In the genomic region with DNA sequence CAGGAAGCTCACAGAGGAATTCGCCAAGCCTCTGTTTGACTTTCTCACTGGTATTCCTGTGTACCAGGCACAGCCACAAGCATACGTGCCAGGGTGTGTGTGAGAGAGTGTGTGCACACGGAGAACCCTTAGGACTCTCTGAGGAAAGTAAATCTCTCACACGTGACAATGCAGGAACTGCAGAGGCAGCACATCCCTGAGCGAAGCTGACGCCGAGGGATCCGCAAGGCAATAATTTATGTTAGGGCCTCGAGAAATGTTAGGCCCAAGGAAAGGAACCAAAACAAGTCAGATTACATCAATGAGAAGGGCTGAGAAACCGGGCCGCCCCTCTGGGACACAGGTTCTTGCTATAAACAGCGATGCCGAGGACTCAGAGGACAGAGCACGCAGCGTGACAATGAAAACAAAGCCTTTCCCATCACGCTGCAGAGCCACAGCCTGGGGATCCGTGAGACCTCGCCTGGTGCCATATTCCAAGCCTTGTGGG, we compare ENCODE assay signal across 9 mouse cellular contexts.
DNase-seq lines count a peak whose midpoint lies in the region; ATAC-seq lines count a peak whose summit lies in the region.
"Had no signal": no experiment of that assay in that cellular context is flagged by ENCODE, and none has a peak within 500 bp of the region (broad histone marks: within the 10 kb centered on the region; RNA-seq: fewer than 3 reads in every experiment).

No protein-coding gene starts in this region.

- WGBS in kidney, embryonic 14.5 days: 14% methylated on average over 18 of the region's 18 CpGs
- WGBS in forebrain, embryonic 12.5 days: 57% methylated on average over 18 of the region's 18 CpGs
- 43% methylated on average over 18 of the region's 18 CpGs for WGBS in limb, embryonic 12.5 days
- 11% methylated on average over 18 of the region's 18 CpGs for WGBS in neural tube, embryonic 13.5 days

- no peak for DNase-seq in kidney, adult 9 months
- DNase-seq in cerebellum, postnatal 4 days (ENCODE audit: low spot score in 2 of 2): no peak
- no peak for DNase-seq in cerebellum, adult 18-20 months
- DNase-seq: heart, postnatal 10 days had no signal

- H3K4me2 ChIP-seq in kidney, embryonic 14.5 days (replicated peaks; ENCODE audit: low read depth, low read length): peak overlapping the region; percentile 25; the same call in 1 of the 2 replicates
- no peak overlapping the region for H3K4me2 ChIP-seq in forebrain, embryonic 12.5 days
- H3K4me2 ChIP-seq in limb, embryonic 12.5 days: 0 out of 2 replicates have a peak overlapping the region, but pooled peaks have one; percentile 4
- H3K4me2 ChIP-seq in neural tube, embryonic 13.5 days: peak overlapping the region; percentile 46

- no peaks in the 10 kb centered on the region for H3K36me3 ChIP-seq in kidney, embryonic 14.5 days (ENCODE audit: control insufficient read depth, insufficient read depth, low read length)
- no peaks in the 10 kb centered on the region for H3K36me3 ChIP-seq in forebrain, embryonic 12.5 days (replicated peaks)
- no peaks in the 10 kb centered on the region for H3K36me3 ChIP-seq in limb, embryonic 12.5 days
- H3K36me3 ChIP-seq in neural tube, embryonic 13.5 days: no peaks in the 10 kb centered on the region

- no peak overlapping the region for H3K4me3 ChIP-seq in kidney, embryonic 14.5 days (ENCODE audit: low read length)
- no peak overlapping the region for H3K4me3 ChIP-seq in forebrain, embryonic 12.5 days (replicated peaks)
- H3K4me3 ChIP-seq in limb, embryonic 12.5 days (replicated peaks): no peak overlapping the region
- H3K4me3 ChIP-seq in neural tube, embryonic 13.5 days: peak overlapping the region; percentile 16; the same call in 1 of the 2 replicates

- ATAC-seq in kidney, embryonic 14.5 days (ENCODE audit: low FRiP score, low TSS enrichment): peak; percentile 60; the same call in 1 of the 2 replicates
- ATAC-seq in forebrain, embryonic 12.5 days (ENCODE audit: low FRiP score): no peak; the same call in 1 of the 2 replicates
- ATAC-seq in limb, embryonic 12.5 days (ENCODE audit: insufficient number of reproducible peaks, insufficient read depth, low FRiP score, low TSS enrichment, low read depth): no peak
- ATAC-seq in neural tube, embryonic 13.5 days (ENCODE audit: low read depth): peak; percentile 84
- ATAC-seq in activated CD4-positive, CD25-positive, alpha-beta regulatory T cell, adult 4 months: no peak

- H3K4me1 ChIP-seq in kidney, embryonic 14.5 days (ENCODE audit: control insufficient read depth, insufficient read depth, low read length): peaks cover 17% of the 10 kb centered on the region
- H3K4me1 ChIP-seq in forebrain, embryonic 12.5 days: peaks cover 24% of the 10 kb centered on the region
- peaks cover 30% of the 10 kb centered on the region for H3K4me1 ChIP-seq in limb, embryonic 12.5 days (replicated peaks)
- H3K4me1 ChIP-seq in neural tube, embryonic 13.5 days (replicated peaks): peaks cover 49% of the 10 kb centered on the region

- no peak overlapping the region for H3K9ac ChIP-seq in kidney, embryonic 14.5 days (ENCODE audit: low read depth, low read length)
- H3K9ac ChIP-seq in forebrain, embryonic 12.5 days: no peak overlapping the region
- H3K9ac ChIP-seq in limb, embryonic 12.5 days (replicated peaks): no peak overlapping the region
- H3K9ac ChIP-seq in neural tube, embryonic 13.5 days: peak overlapping the region; percentile 62

- no peaks in the 10 kb centered on the region for H3K27me3 ChIP-seq in kidney, embryonic 14.5 days (ENCODE audit: control insufficient read depth, insufficient read depth, low read length)
- no peaks in the 10 kb centered on the region for H3K27me3 ChIP-seq in forebrain, embryonic 12.5 days
- H3K27me3 ChIP-seq in limb, embryonic 12.5 days: no peaks in the 10 kb centered on the region
- H3K27me3 ChIP-seq in neural tube, embryonic 13.5 days: no peaks in the 10 kb centered on the region

- H3K27ac ChIP-seq in kidney, embryonic 14.5 days (ENCODE audit: low read depth, low read length): peak overlapping the region; percentile 39; the same call in 1 of the 2 replicates
- peak overlapping the region; percentile 42; the same call in 1 of the 2 replicates for H3K27ac ChIP-seq in forebrain, embryonic 12.5 days
- H3K27ac ChIP-seq in limb, embryonic 12.5 days: peak overlapping the region; percentile 41; the same call in 1 of the 2 replicates
- peak overlapping the region; percentile 91 for H3K27ac ChIP-seq in neural tube, embryonic 13.5 days (replicated peaks)

- no peaks in the 10 kb centered on the region for H3K9me3 ChIP-seq in kidney, embryonic 14.5 days (ENCODE audit: control insufficient read depth, low read length)
- H3K9me3 ChIP-seq in forebrain, embryonic 12.5 days: no peaks in the 10 kb centered on the region
- no peaks in the 10 kb centered on the region for H3K9me3 ChIP-seq in limb, embryonic 12.5 days
- no peaks in the 10 kb centered on the region for H3K9me3 ChIP-seq in neural tube, embryonic 13.5 days

Comparison
In these comparisons a context has a peak if more than half of its experiments do, and no peak if none do; other contexts are left out.
1. ATAC-seq: peak in kidney, embryonic 14.5 days (single experiment) and neural tube, embryonic 13.5 days (single experiment); none in forebrain, embryonic 12.5 days (single experiment), limb, embryonic 12.5 days (single experiment) and activated CD4-positive, CD25-positive, alpha-beta regulatory T cell, adult 4 months (single experiment).
2. H3K27ac ChIP-seq: peak in every context shown above with its lines; median percentile 91 in neural tube, embryonic 13.5 days; 42 in forebrain, embryonic 12.5 days; 41 in limb, embryonic 12.5 days; 39 in kidney, embryonic 14.5 days.